Mouse (Mus musculus): Measurements from ENCODE around the gene Nfe2l3. TPM values are rescaled to one million over a fixed set of nuclear protein-coding genes. Genes with fewer than 3 reads are reported as not detected.

Gene Nfe2l3
- polyA plus RNA-seq, 1 experiment = 6.2 TPM

- Histone ChIP-seq H3K4me3 (replicated peaks; ENCODE audit: insufficient read depth, low read depth, low read length) (no peak overlapping the region), H3K27ac (ENCODE audit: insufficient read depth, low read length) (no peak overlapping the region), H3K4me1 (ENCODE audit: control insufficient read depth, insufficient read depth, low read length) (no peaks in the 10 kb centered on the region), H3K27me3 (ENCODE audit: control insufficient read depth, insufficient read depth, low read length) (no peaks in the 10 kb centered on the region)
- no peak for DNase-seq
- WGBS = 75% methylated on average over 3 of the region's 3 CpGs
- TF ChIP-seq CTCF (IDR thresholded peaks at IDR 0.05; ENCODE audit: borderline replicate concordance, insufficient read depth, low read depth, low read length) (no peak), POLR2A (IDR thresholded peaks at IDR 0.05; ENCODE audit: borderline replicate concordance, insufficient read depth, low read length) (no peak)
These were observed 24.8 kb downstream of the Nfe2l3 start for GRCm38 (mm10) chr6:51457283-51457682.

- H3K4me1 ChIP-seq (ENCODE audit: control insufficient read depth, insufficient read depth, low read length) = no peaks in the 10 kb centered on the region
- 81% methylated on average over 8 of the region's 8 CpGs for WGBS
- no peak for TF ChIP-seq POLR2A (IDR thresholded peaks at IDR 0.05; ENCODE audit: borderline replicate concordance, insufficient read depth, low read length)
- TF ChIP-seq CTCF (IDR thresholded peaks at IDR 0.05; ENCODE audit: borderline replicate concordance, insufficient read depth, low read depth, low read length) = no peak
- no peak overlapping the region for H3K27ac ChIP-seq (ENCODE audit: insufficient read depth, low read length)
- no peaks in the 10 kb centered on the region for H3K27me3 ChIP-seq (ENCODE audit: control insufficient read depth, insufficient read depth, low read length)
- no peak overlapping the region for H3K4me3 ChIP-seq (replicated peaks; ENCODE audit: insufficient read depth, low read depth, low read length)
- DNase-seq = no peak
These were observed 25.4 kb downstream of the Nfe2l3 start for GRCm38 (mm10) chr6:51457770-51458387.

GRCm38 (mm10) chr6:51458925-51459312, 26.4 kb downstream of the Nfe2l3 start:
- Histone ChIP-seq H3K4me1 (ENCODE audit: control insufficient read depth, insufficient read depth, low read length) (peaks cover 4% of the 10 kb centered on the region; the same call in 1 of the 2 replicates), H3K27me3 (ENCODE audit: control insufficient read depth, insufficient read depth, low read length) (no peaks in the 10 kb centered on the region), H3K27ac (ENCODE audit: insufficient read depth, low read length) (no peak overlapping the region), H3K4me3 (replicated peaks; ENCODE audit: insufficient read depth, low read depth, low read length) (no peak overlapping the region)
- TF ChIP-seq CTCF (IDR thresholded peaks at IDR 0.05; ENCODE audit: borderline replicate concordance, insufficient read depth, low read depth, low read length) (no peak), POLR2A (IDR thresholded peaks at IDR 0.05; ENCODE audit: borderline replicate concordance, insufficient read depth, low read length) (no peak)
- no peak for DNase-seq
- 53% methylated on average over 2 of the region's 2 CpGs for WGBS

GRCm38 (mm10) chr6:51459313-51460020, 27.0 kb downstream of the Nfe2l3 start:
- H3K4me3 ChIP-seq (replicated peaks; ENCODE audit: insufficient read depth, low read depth, low read length) = no peak overlapping the region
- H3K27ac ChIP-seq (ENCODE audit: insufficient read depth, low read length) = no peak overlapping the region
- DNase-seq = no peak
- no peaks in the 10 kb centered on the region for H3K27me3 ChIP-seq (ENCODE audit: control insufficient read depth, insufficient read depth, low read length)
- WGBS = 44% methylated on average over 5 of the region's 5 CpGs
- TF ChIP-seq POLR2A (IDR thresholded peaks at IDR 0.05; ENCODE audit: borderline replicate concordance, insufficient read depth, low read length) (no peak), CTCF (IDR thresholded peaks at IDR 0.05; ENCODE audit: borderline replicate concordance, insufficient read depth, low read depth, low read length) (no peak)
- peaks cover 4% of the 10 kb centered on the region; the same call in 1 of the 2 replicates for H3K4me1 ChIP-seq (ENCODE audit: control insufficient read depth, insufficient read depth, low read length)

GRCm38 (mm10) chr6:51460021-51460360, 27.5 kb downstream of the Nfe2l3 start:
- DNase-seq = no peak
- Histone ChIP-seq H3K27ac (ENCODE audit: insufficient read depth, low read length) (no peak overlapping the region), H3K27me3 (ENCODE audit: control insufficient read depth, insufficient read depth, low read length) (no peaks in the 10 kb centered on the region), H3K4me3 (replicated peaks; ENCODE audit: insufficient read depth, low read depth, low read length) (no peak overlapping the region), H3K4me1 (ENCODE audit: control insufficient read depth, insufficient read depth, low read length) (peaks cover 4% of the 10 kb centered on the region; the same call in 1 of the 2 replicates)
- WGBS = 72% methylated on average over 4 of the region's 4 CpGs
- no peak for TF ChIP-seq CTCF (IDR thresholded peaks at IDR 0.05; ENCODE audit: borderline replicate concordance, insufficient read depth, low read depth, low read length)
- TF ChIP-seq POLR2A (IDR thresholded peaks at IDR 0.05; ENCODE audit: borderline replicate concordance, insufficient read depth, low read length) = no peak

GRCm38 (mm10) chr6:51460363-51460762, 27.9 kb downstream of the Nfe2l3 start:
- TF ChIP-seq POLR2A (IDR thresholded peaks at IDR 0.05; ENCODE audit: borderline replicate concordance, insufficient read depth, low read length) (no peak), CTCF (IDR thresholded peaks at IDR 0.05; ENCODE audit: borderline replicate concordance, insufficient read depth, low read depth, low read length) (no peak)

GRCm38 (mm10) chr6:51467649-51468048, 35.2 kb downstream of the Nfe2l3 start:
- no peak for DNase-seq
- 1% methylated on average over 2 of the region's 2 CpGs for WGBS
- TF ChIP-seq POLR2A (IDR thresholded peaks at IDR 0.05; ENCODE audit: borderline replicate concordance, insufficient read depth, low read length) = no peak
- Histone ChIP-seq H3K27me3 (ENCODE audit: control insufficient read depth, insufficient read depth, low read length) (no peaks in the 10 kb centered on the region), H3K4me3 (replicated peaks; ENCODE audit: insufficient read depth, low read depth, low read length) (peak overlapping the region; percentile 91), H3K27ac (ENCODE audit: insufficient read depth, low read length) (no peak overlapping the region), H3K4me1 (ENCODE audit: control insufficient read depth, insufficient read depth, low read length) (peaks cover 6% of the 10 kb centered on the region; the same call in 1 of the 2 replicates)

More at GRCm38 (mm10) chr6:51460363-51460762, 27.9 kb downstream of the Nfe2l3 start:
- 71% methylated on average over 3 of the region's 3 CpGs for WGBS
- H3K4me1 ChIP-seq (ENCODE audit: control insufficient read depth, insufficient read depth, low read length) = peaks cover 4% of the 10 kb centered on the region; the same call in 1 of the 2 replicates
- H3K27me3 ChIP-seq (ENCODE audit: control insufficient read depth, insufficient read depth, low read length) = no peaks in the 10 kb centered on the region
- no peak overlapping the region for H3K27ac ChIP-seq (ENCODE audit: insufficient read depth, low read length)
- H3K4me3 ChIP-seq (replicated peaks; ENCODE audit: insufficient read depth, low read depth, low read length) = no peak overlapping the region
- DNase-seq = no peak
